Mouse (Mus musculus): ENCODE results near the gene Slc5a5.

- TF ChIP-seq CTCF (IDR thresholded peaks at IDR 0.05; ENCODE audit: borderline replicate concordance, control insufficient read depth, extremely low read depth, insufficient read depth, low read length, poor library complexity) = no peak
- no peak for TF ChIP-seq POLR2A (IDR thresholded peaks at IDR 0.05; ENCODE audit: control insufficient read depth, extremely low read depth, insufficient read depth, low read length, poor library complexity)
Observed at GRCm38 (mm10) chr8:70898661-70899198, 6.2 kb upstream of the Slc5a5 start.

Data from thymus, adult 2 months (tissue).